Mouse (Mus musculus): ENCODE measurements around the gene Garnl3.

Garnl3 gene

DNA sequence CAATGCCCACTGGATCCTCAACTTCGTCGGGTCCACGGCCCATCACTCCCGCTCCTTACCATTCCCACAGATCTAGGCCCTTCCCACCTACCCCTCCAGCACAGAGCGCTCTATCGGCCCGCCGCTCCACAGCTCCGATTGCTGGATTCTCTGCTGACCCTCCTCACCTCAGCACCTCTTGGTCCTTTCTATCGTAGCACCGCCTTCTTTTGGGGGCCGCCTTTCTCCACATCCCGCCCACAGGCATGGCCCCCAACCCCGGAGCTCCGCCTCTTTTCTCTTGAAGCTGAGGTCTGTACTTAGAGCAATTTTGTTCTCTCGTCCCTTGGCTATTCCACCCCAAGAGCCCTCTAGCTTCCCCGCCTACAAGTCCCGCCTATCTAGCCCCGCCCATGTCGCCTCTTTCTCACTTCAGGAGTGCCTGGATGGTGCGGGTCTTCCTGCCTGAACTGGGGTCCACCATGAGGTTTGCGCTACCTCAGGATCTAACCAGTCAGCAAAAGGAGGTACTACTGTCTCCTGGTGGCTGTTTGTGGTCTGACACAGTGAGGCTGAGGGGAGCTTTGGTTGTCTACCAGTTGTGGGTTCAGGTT lies at the start of gene Garnl3:
TSS of gene Garnl3 (minus strand) at position 155 of the 593 bp plus-strand sequence.
- peak; percentile 80 for DNase-seq (ENCODE audit: low read depth)

DNA sequence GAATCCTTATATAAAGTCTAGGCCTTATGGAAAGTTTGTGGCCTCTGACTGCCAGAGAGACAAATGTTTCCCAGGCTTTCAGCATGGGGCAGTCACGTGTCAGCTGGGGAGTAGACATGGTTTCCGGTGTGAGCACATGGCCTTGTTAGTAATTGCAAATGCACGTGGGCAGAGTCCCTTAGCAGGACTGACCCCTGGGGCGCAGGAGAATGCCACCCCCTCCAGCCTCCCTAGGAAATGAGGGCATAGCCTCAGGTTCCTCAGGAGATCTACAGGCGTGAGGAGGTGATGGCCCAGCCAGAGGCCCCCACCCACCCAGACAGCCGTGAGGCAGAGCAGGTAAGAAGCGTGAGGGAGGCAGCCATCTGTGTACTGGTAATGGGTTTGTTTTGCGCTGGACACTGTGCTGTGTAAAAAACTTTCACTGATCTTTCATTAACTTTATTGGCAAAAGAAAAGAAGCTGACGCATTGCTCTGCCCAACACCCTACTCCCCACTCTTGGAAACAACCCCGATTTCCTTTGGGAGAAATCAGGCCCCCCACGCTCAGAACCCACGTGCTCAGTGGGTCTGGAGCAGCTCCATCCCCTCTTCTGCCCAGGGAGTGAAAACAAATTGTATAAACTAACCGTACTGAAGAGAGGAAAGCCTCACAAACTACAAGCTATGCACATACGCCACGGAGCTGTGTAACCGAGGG lies 48.6 kb upstream of the Garnl3 start:
- DNase-seq (ENCODE audit: low read depth), result no peak

DNA sequence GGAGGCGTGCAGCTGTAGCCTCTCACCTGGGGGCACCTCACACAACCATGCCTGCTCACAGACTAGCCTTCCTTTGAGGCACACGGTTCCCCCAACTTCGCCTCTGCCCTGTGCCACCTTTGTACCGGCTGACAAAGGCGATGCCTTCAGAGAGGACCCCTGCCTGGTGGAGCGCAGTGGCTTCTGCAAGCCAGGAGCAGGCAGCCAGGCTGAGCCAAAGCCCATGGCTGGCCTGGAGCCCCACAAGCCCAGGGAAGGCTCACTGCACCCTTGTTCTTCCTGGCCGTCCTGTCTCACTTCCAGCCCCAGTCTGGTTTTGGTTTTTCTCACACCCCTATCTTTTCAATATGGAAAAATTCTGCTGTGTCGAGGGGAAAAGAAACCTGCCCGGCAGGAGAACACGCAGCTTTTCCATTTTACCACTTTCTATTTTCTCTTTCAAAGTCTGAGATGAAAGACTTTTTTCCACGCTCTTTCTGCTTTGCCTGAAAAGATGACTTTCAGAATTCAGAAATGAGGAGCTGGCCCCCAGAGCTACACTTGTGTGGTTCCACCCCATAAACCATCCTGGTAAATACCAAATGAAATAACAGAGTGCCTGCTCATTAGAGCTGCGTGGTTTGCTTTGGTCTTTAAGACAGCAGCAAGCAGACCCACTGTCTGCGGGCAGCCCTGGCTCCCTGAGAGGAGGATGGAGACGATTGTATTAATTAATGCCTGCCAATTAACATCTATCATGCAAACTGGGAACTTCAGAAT lies 47.9 kb upstream of the Garnl3 start:
- no peak for DNase-seq (ENCODE audit: low read depth)

- DNase-seq (ENCODE audit: low read depth), result no peak
Observed at GRCm38 (mm10) chr2:33178243-33178932, 46.9 kb upstream of the Garnl3 start.

GRCm38 (mm10) chr2:33177443-33178242 lies 46.2 kb upstream of the Garnl3 start:
- DNase-seq (ENCODE audit: low read depth), result peak; percentile 67

DNA sequence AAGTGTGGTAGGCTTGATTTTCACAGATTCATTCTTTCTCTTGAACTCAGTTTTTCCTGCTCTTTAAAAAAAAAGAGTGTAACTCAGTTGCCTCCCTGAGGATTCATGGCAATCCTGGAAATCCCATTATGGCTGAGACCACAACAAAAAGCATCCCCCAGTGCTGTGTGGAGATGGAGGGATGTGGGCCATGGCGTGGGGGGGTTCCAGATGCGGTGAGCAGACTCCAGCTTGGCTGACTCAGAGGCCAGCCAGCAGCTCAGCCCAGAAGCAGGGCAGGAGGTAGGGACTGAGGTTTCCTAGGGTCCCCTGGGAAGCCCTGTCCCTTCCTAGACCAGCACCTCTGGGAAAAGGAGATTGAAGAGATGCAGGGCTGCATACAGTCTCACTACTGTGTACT lies 45.5 kb upstream of the Garnl3 start:
- DNase-seq (ENCODE audit: low read depth), result peak; percentile 29

GRCm38 (mm10) chr2:33176516-33176915 lies 45.1 kb upstream of the Garnl3 start:
- peak; percentile 93 for DNase-seq (ENCODE audit: low read depth)

GRCm38 (mm10) chr2:33173686-33174085 lies 42.2 kb upstream of the Garnl3 start:
- DNase-seq (ENCODE audit: low read depth), result no peak

GRCm38 (mm10) chr2:33173126-33173525 lies 41.7 kb upstream of the Garnl3 start:
- peak; percentile 72 for DNase-seq (ENCODE audit: low read depth)

DNA sequence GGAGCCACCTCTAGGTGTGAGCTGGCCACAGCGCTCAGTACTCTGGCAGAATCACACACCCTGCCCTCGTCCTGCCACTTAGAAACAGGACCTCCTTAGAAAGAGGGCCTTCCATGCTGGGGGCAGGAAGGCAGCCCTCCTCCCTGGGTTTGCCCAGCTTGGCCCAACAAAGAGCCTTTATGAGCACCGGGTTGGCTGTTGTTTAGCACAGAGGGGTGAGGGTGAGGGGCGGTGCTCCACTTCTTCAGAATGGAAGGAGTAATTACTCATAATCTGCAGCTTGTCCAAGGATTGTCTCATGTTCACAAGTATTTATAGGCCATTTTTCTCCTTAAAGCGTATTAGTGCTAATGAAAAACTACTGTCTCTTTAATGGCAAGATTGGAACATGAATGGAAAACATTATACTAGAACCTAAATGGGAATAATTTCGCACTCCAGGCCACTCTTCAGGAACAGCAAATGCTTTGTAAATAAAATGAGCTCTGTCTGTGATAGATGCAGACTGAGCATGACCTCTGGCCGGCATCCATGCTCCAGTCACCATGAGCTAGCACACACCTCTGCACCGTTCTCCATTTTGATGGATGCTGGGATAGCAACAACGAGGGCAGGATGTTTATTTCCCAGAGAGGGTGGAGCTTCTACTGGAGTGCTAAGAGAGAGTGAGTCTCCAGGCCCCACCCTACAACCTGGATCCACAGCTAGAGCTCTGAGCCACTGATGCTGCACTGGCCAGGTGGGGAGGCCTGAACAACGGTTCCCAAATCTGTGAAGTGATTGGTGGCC lies 39.5 kb upstream of the Garnl3 start:
- DNase-seq (ENCODE audit: low read depth), result no peak

DNA sequence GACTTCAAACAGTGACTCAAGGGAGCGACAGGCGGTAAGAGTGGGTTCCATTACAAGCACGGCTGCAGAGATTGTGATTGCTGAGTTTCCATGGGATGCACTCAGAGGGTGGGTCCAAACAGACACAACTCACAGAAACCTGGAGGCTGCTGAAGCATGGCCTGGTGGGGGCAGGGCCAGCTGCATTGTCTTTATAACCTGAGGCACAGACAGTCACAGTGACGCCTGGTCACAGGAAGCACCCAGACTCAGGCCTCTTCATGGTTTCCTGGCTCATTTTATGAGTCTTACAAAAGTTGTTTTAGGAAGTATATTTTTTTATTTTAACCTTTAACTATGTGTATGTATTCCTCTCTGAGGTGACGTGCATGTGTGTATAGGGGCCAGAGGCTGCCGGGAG lies 38.0 kb upstream of the Garnl3 start:
- DNase-seq (ENCODE audit: low read depth), result peak; percentile 31

DNA sequence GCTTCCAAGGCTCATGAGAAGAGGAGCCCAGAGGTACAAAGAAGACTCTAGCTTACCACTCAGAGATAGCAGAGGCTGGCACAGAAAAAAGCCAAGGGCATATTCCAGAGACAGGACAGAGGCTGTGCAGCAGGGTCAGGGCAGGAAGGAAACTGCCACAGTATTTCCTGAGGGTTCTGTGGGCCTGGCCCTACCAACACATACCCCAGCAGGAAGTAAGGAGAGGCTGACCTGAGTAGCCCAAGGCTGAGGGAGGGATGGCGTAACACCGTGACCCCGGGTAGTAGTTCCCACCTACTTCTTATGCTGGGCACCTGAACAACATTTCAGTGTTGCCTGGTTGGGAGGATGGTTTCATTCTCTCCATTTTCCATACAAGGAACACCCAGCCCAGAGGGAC lies 35.6 kb upstream of the Garnl3 start:
- peak; percentile 64 for DNase-seq (ENCODE audit: low read depth)

- no peak for DNase-seq (ENCODE audit: low read depth)
Observed at GRCm38 (mm10) chr2:33165710-33166374, 34.4 kb upstream of the Garnl3 start.

DNA sequence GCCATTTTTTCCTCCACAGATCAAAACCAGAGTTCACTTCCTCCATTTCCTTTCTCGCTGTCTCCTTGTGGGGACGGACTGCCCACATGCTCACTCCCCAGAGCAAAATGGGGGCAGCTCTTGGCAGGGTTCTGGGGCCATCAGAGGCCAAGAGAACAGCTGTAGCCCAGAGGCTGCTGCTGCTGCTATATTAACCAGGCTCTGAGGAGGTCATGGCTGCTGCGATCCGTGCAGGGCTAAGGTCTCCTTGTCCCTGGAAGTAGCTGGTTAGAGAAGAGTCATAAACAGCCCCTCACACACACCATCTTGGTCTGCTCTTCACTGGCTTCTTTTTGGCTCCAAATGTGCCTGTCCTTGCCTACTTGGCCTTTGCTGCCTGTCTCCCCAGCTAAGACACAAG lies 33.8 kb upstream of the Garnl3 start:
- DNase-seq (ENCODE audit: low read depth), result peak; percentile 35

DNA sequence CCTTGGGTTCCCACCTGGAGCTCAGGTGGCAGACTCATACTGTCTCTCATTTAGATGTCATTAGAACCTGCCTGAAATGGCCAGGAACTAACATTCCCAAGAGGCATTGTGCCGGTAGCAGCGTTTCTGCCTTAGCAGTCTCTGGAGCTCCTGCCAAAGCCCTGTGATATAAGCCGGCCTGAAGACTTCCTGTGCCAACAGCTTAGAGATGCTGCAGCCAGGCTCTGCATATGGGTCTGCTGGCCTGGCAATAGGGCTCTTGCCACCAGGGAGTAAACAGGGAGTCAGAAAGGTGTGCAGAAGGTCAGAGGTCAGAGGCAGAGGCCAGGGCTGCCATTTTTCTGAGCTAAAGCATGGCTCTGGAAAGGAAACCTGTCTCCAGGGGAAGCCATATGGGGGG lies 33.2 kb upstream of the Garnl3 start:
- no peak for DNase-seq (ENCODE audit: low read depth)

DNA sequence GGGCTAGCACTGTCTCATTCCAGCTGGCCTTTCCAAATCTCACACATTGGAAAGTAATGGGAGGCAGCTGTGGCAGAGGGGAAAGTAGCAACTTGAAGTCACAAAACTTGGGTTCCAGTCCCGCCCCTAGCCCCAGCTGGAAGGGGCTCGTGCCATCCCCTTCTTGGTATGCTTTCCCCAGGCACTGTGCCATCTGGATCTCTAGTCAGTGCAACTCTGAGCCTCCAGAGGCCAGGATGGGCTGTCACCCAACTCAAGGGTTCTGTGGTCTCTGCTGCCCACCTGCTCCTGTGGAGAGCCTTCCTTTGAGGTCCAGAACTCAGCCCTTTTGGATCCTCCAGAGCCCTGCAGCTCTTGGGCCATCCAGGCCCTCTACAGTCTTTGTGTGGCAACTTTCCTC lies 30.7 kb upstream of the Garnl3 start:
- no peak for DNase-seq (ENCODE audit: low read depth)

DNA sequence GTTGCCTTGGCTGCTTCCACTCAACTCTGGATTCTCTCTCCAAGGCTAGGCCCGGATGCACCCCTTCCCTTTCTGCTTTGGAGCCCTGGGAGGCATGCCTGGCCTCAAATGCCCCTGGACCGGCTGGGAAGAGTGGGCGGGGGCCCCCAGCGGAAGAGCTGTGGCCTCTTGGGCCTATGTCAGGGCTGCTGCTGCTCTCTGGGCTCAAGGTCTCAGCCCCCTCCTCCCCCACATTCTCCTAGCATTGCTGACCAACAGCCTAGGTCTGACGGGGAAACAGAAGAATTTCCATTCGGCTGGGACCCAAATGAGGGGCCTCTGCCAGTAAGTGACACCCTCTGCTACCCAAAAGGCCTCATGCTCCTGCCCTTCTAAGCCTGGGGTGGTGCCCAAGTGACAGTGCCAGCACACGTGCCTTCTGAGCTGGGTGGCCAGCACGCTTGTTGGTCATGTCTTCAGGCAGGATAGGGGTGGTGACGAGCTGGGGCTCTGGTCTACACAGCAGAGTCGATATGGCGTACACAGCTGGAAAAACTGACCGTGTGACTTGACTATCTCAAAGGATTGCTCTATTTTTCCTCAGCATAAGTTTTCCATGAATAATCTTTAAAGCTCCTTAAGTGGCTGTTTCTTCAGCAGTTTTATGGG lies 29.0 kb upstream of the Garnl3 start:
- no peak for DNase-seq (ENCODE audit: low read depth)

GRCm38 (mm10) chr2:33159593-33159992 lies 28.1 kb upstream of the Garnl3 start:
- no peak for DNase-seq (ENCODE audit: low read depth)

DNA sequence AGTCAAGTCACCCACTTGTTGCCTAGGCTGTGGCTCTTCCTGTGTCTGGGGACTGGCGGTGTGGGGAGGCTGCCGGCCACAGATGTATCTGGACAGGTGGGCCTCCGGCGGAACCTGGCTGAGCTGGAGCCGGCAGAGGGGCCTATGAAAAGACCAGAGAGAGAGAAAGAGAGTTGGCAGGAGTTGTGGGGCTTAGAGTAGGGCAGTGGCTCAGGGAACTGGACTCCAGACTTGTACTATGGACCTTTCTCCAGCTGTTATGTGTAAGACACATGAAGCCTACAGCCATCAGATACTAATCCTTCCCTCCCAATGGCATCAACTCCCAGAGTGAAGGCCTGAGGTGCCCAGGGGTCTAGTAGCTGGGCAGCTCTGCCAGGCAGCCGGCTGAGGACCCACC lies 27.4 kb upstream of the Garnl3 start:
- no peak for DNase-seq (ENCODE audit: low read depth)

- DNase-seq (ENCODE audit: low read depth), result no peak
Observed at GRCm38 (mm10) chr2:33156283-33156781, 24.9 kb upstream of the Garnl3 start.

All from 416B (cell line).